Mouse (Mus musculus) liver, postnatal 0 days (tissue): ENCODE measurements at regions not wholly inside any gene's neighbourhood (a gene's known extent, or its start where the extent isn't known, plus 50 kb on each side); places are given as distances from the start of the nearest gene placed in this dataset.

Experiments used
- CTCF ChIP-seq: sonication (generic); IDR thresholded peaks from 2 replicates; pipeline ENCODE4 v1.5.1; 2016; ENCODE audit warnings: antibody characterized with exemption, low read depth
- EP300 ChIP-seq: IDR thresholded peaks from 2 replicates; pipeline ENCODE4 v1.6.1; 2016; ENCODE audit warnings: antibody characterized with exemption, low read depth, mild to moderate bottlenecking

GRCm38 (mm10) chr16:65672116-65672515 is 109.6 kb upstream of the Chmp2b start:
- no peak for TF ChIP-seq EP300
- TF ChIP-seq CTCF, result no peak
